Mouse (Mus musculus): ENCODE results near the gene AC124502.3. TPM values are rescaled to one million over a fixed set of nuclear protein-coding genes. Genes with fewer than 3 reads are reported as not detected.

AC124502.3 gene
- polyA plus RNA-seq, 1 experiment from 2014 or later: 2.9 TPM

DNA sequence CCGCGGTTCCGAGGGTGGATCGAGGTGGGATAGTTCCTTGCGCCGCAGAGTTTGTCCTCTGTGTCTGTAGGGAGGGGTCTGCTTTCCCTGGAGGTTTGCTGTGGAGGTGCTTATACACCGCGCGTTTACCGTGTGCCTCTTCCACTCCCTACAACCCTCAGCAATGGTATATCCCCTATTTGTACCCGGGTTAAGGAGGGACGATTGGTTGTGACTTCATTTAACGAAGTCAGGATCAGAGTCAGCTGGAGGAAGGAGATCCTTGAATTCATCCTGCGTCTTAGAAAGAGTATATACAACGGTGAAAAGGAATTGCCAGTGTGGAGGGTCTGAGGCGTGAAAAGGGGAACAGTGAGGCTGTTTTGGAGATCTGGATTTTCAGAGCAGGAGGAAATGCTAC, 2.9 kb downstream of the AC124502.3 start:
- ATAC-seq: no peak; the same call in 1 of the 2 replicates
- H3K27me3 ChIP-seq (replicated peaks; ENCODE audit: control insufficient read depth, insufficient read depth, low read length): no peaks in the 10 kb centered on the region
- peak overlapping the region; percentile 83 for H3K4me2 ChIP-seq (ENCODE audit: low read length)
- peak overlapping the region; percentile 58 for H3K27ac ChIP-seq (ENCODE audit: low read length)
- peaks cover 36% of the 10 kb centered on the region for H3K4me1 ChIP-seq (replicated peaks; ENCODE audit: control insufficient read depth, insufficient read depth, low read length)
- peak overlapping the region; percentile 86 for H3K9ac ChIP-seq (replicated peaks; ENCODE audit: low read depth, low read length)
- 3% methylated on average over 16 of the region's 16 CpGs for WGBS
- H3K9me3 ChIP-seq (ENCODE audit: control insufficient read depth, low read length): no peaks in the 10 kb centered on the region
- peak overlapping the region; percentile 84 for H3K4me3 ChIP-seq (replicated peaks; ENCODE audit: low read length)
- H3K36me3 ChIP-seq (ENCODE audit: control insufficient read depth, insufficient read depth): 0 out of 2 replicates have a peak, but pooled peaks cover 2% of the 10 kb centered on the region

- Histone ChIP-seq H3K9me3 (ENCODE audit: control insufficient read depth, low read length) (no peaks in the 10 kb centered on the region), H3K4me3 (replicated peaks; ENCODE audit: low read length) (no peak overlapping the region), H3K9ac (replicated peaks; ENCODE audit: low read depth, low read length) (no peak overlapping the region), H3K36me3 (ENCODE audit: control insufficient read depth, insufficient read depth) (0 out of 2 replicates have a peak, but pooled peaks cover 7% of the 10 kb centered on the region), H3K4me2 (ENCODE audit: low read length) (no peak overlapping the region), H3K27me3 (replicated peaks; ENCODE audit: control insufficient read depth, insufficient read depth, low read length) (peaks cover 4% of the 10 kb centered on the region; the same call in 1 of the 2 replicates), H3K4me1 (replicated peaks; ENCODE audit: control insufficient read depth, insufficient read depth, low read length) (peaks cover 21% of the 10 kb centered on the region), H3K27ac (ENCODE audit: low read length) (no peak overlapping the region)
- no peak for ATAC-seq
- 79% methylated on average over 4 of the region's 4 CpGs for WGBS
These were observed 6.8 kb downstream of the AC124502.3 start for GRCm38 (mm10) chr19:5045531-5045930.

DNA sequence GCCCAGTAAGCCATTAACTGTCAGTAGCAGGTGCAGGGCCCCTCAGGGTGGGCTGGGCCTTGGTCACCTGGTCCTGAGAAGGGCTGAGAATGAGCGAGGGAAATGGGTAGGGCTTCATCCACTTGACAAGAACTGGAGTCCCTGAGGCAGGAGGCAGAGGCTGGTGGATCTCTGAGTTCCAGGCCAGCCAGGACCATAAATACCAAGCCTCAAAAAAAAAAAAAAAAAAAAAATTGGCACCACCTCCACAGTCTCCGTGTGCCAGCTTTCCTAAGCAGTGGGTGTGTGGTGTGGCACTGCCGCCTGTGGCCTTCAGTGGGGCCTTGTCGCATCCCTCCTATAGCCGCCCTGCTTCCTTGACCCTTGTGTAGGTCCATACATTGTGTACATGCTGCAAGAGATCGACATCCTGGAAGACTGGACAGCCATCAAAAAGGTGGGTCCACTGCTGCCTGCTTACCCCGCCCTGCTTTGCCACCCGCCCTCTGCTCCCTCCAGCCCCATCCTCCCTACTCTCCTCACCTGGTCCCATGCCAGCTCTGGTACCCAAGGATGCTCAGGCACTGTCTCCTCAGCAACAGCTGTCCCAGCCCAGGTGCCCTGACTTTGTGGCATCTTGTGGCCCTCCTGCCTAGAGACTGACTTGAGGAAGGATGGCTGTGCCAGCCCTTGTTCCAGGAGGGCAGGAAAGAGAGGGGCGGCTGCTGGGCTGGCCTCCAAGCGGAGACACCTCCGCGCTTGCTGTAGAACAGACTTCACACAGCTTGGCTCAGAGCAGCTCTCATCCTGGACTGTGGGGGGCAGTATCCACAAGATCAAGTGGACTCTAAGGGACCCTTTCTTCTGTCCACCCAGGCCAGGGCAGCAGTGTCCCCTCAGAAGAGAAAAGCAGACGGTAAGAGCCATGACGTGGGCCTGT, 9.7 kb downstream of the AC124502.3 start:
- ATAC-seq: no peak
- peaks cover 4% of the 10 kb centered on the region; the same call in 1 of the 2 replicates for H3K4me1 ChIP-seq (replicated peaks; ENCODE audit: control insufficient read depth, insufficient read depth, low read length)
- no peak overlapping the region for H3K4me3 ChIP-seq (replicated peaks; ENCODE audit: low read length)
- no peak overlapping the region for H3K4me2 ChIP-seq (ENCODE audit: low read length)
- WGBS: 83% methylated on average over 14 of the region's 14 CpGs
- peaks cover 23% of the 10 kb centered on the region for H3K27me3 ChIP-seq (replicated peaks; ENCODE audit: control insufficient read depth, insufficient read depth, low read length)
- no peaks in the 10 kb centered on the region for H3K9me3 ChIP-seq (ENCODE audit: control insufficient read depth, low read length)
- H3K36me3 ChIP-seq (ENCODE audit: control insufficient read depth, insufficient read depth): 0 out of 2 replicates have a peak, but pooled peaks cover 5% of the 10 kb centered on the region
- H3K27ac ChIP-seq (ENCODE audit: low read length): no peak overlapping the region
- H3K9ac ChIP-seq (replicated peaks; ENCODE audit: low read depth, low read length): no peak overlapping the region

DNA sequence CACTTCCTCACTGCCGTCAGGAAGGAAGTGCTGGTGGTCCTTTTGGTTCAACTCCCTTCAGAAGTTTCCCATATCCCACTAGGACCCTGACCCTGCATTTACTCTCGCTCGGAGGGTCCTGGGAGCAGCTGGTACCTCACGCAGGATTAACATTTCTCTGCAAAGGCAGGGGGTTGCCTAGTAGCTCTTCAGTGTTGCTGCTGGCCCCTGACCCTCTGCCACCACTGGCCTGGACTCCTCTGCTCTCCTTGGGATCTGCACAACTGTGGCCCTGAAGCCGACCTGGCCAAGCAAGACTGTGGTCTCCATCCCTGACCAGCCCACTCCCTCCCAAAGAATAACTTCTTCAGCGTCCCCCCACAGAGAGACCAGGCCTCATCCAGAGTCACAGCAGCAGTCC, 10.6 kb downstream of the AC124502.3 start:
- Histone ChIP-seq H3K4me2 (ENCODE audit: low read length) (no peak overlapping the region), H3K4me3 (replicated peaks; ENCODE audit: low read length) (no peak overlapping the region), H3K27ac (ENCODE audit: low read length) (peak overlapping the region; percentile 43; the same call in 1 of the 2 replicates), H3K36me3 (ENCODE audit: control insufficient read depth, insufficient read depth) (0 out of 2 replicates have a peak, but pooled peaks cover 5% of the 10 kb centered on the region), H3K9me3 (ENCODE audit: control insufficient read depth, low read length) (no peaks in the 10 kb centered on the region), H3K27me3 (replicated peaks; ENCODE audit: control insufficient read depth, insufficient read depth, low read length) (peaks cover 23% of the 10 kb centered on the region), H3K9ac (replicated peaks; ENCODE audit: low read depth, low read length) (no peak overlapping the region), H3K4me1 (replicated peaks; ENCODE audit: control insufficient read depth, insufficient read depth, low read length) (peaks cover 4% of the 10 kb centered on the region; the same call in 1 of the 2 replicates)
- ATAC-seq: no peak
- 85% methylated on average over 6 of the region's 6 CpGs for WGBS

DNA sequence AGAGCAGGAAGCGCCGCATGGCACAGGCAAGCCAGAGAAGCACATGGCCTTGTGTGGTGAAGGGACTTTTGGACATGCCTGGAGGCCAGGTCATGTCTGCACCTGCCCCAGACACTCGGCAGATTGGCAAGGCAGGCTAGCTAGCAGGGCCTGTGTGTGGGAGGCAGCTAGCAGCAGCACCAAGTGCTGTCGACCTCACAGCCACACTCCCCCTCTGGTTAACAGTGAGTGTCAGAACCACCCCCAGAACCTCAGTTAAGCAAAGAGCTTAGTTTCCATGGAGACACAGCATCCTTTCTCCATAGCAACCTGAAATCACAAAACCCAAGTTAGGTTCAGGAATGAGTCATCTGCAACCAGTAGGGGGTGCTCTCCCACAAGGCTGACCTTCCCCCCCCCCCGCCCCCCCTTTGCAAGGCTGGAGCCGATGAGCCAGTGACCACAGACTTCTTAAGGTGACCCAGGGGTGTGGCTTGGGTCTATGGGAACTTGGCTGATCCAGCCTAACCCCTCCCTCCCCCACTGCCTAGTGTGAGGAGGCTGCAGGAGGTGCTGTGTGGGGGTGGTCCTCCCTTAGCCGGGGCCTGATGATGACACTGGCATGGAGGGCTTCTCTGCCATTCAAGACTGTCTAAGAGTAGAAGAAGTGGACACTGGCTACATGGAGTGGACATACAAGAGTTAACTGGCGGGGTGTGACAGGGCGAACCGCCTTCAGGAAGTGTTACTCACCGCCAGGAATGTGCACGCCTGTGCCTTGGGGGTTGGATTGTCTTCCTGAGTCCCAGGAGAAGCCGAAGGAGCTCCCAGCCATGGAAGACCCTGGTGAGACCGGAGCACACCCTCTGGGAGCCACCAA, 11.6 kb downstream of the AC124502.3 start, which contains the start of gene Rin1:
Rin1 (plus strand) TSS at position 435 of the 859 bp plus-strand sequence.
- 19% methylated on average over 14 of the region's 14 CpGs for WGBS
- Histone ChIP-seq H3K4me1 (replicated peaks; ENCODE audit: control insufficient read depth, insufficient read depth, low read length) (peaks cover 4% of the 10 kb centered on the region; the same call in 1 of the 2 replicates), H3K4me3 (replicated peaks; ENCODE audit: low read length) (no peak within 1 kb of the TSS), H3K4me2 (ENCODE audit: low read length) (no peak within 1 kb of the TSS), H3K9ac (replicated peaks; ENCODE audit: low read depth, low read length) (no peak within 1 kb of the TSS), H3K36me3 (ENCODE audit: control insufficient read depth, insufficient read depth) (0 out of 2 replicates have a peak, but pooled peaks cover 5% of the 10 kb centered on the region), H3K9me3 (ENCODE audit: control insufficient read depth, low read length) (no peaks in the 10 kb centered on the region), H3K27ac (ENCODE audit: low read length) (peak within 1 kb of the TSS; percentile 43; the same call in 1 of the 2 replicates), H3K27me3 (replicated peaks; ENCODE audit: control insufficient read depth, insufficient read depth, low read length) (peaks cover 23% of the 10 kb centered on the region)
- ATAC-seq: peak; percentile 75

DNA sequence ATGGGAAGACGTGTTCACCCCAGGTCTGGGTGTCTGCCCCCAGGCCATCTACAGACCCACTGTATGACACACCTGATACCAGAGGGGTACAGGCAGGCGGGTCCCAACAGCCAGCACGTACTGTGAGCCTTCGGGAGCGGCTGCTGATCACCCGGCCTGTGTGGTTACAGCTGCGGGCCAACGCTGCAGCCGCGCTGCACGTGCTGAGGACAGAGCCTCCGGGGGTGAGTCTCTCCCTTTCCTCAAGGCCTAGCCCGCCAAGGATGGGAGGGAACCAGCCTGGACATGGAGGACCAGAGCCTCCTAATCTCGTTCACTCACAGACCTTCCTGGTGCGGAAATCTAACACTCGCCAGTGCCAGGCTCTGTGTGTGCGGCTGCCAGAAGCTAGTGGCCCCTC, 12.3 kb downstream of the AC124502.3 start:
- 9% methylated on average over 17 of the region's 17 CpGs for WGBS
- H3K9me3 ChIP-seq (ENCODE audit: control insufficient read depth, low read length): no peaks in the 10 kb centered on the region

GRCm38 (mm10) chr19:5051515-5051914, 12.8 kb downstream of the AC124502.3 start:
- WGBS: 41% methylated on average over 3 of the region's 3 CpGs

More for the DNA sequence above, 12.3 kb downstream of the AC124502.3 start:
- Histone ChIP-seq H3K9ac (replicated peaks; ENCODE audit: low read depth, low read length) (no peak overlapping the region), H3K4me3 (replicated peaks; ENCODE audit: low read length) (no peak overlapping the region), H3K27ac (ENCODE audit: low read length) (no peak overlapping the region), H3K4me1 (replicated peaks; ENCODE audit: control insufficient read depth, insufficient read depth, low read length) (peaks cover 4% of the 10 kb centered on the region; the same call in 1 of the 2 replicates), H3K36me3 (ENCODE audit: control insufficient read depth, insufficient read depth) (0 out of 2 replicates have a peak, but pooled peaks cover 5% of the 10 kb centered on the region), H3K27me3 (replicated peaks; ENCODE audit: control insufficient read depth, insufficient read depth, low read length) (peaks cover 23% of the 10 kb centered on the region), H3K4me2 (ENCODE audit: low read length) (no peak overlapping the region)
- ATAC-seq: peak; percentile 3; the same call in 1 of the 2 replicates

GRCm38 (mm10) chr19:5052166-5052822, 13.6 kb downstream of the AC124502.3 start:
- Histone ChIP-seq H3K36me3 (ENCODE audit: control insufficient read depth, insufficient read depth) (0 out of 2 replicates have a peak, but pooled peaks cover 3% of the 10 kb centered on the region), H3K27ac (ENCODE audit: low read length) (no peak overlapping the region), H3K4me3 (replicated peaks; ENCODE audit: low read length) (no peak overlapping the region), H3K4me1 (replicated peaks; ENCODE audit: control insufficient read depth, insufficient read depth, low read length) (peaks cover 4% of the 10 kb centered on the region), H3K9me3 (ENCODE audit: control insufficient read depth, low read length) (no peaks in the 10 kb centered on the region), H3K27me3 (replicated peaks; ENCODE audit: control insufficient read depth, insufficient read depth, low read length) (peaks cover 23% of the 10 kb centered on the region), H3K4me2 (ENCODE audit: low read length) (no peak overlapping the region), H3K9ac (replicated peaks; ENCODE audit: low read depth, low read length) (no peak overlapping the region)
- ATAC-seq: no peak
- 33% methylated on average over 25 of the region's 25 CpGs for WGBS

More at GRCm38 (mm10) chr19:5051515-5051914, 12.8 kb downstream of the AC124502.3 start:
- 0 out of 2 replicates have a peak, but pooled peaks cover 5% of the 10 kb centered on the region for H3K36me3 ChIP-seq (ENCODE audit: control insufficient read depth, insufficient read depth)
- H3K9me3 ChIP-seq (ENCODE audit: control insufficient read depth, low read length): no peaks in the 10 kb centered on the region
- H3K9ac ChIP-seq (replicated peaks; ENCODE audit: low read depth, low read length): no peak overlapping the region
- H3K4me3 ChIP-seq (replicated peaks; ENCODE audit: low read length): no peak overlapping the region
- H3K27ac ChIP-seq (ENCODE audit: low read length): no peak overlapping the region
- H3K27me3 ChIP-seq (replicated peaks; ENCODE audit: control insufficient read depth, insufficient read depth, low read length): peaks cover 23% of the 10 kb centered on the region
- ATAC-seq: no peak
- no peak overlapping the region for H3K4me2 ChIP-seq (ENCODE audit: low read length)
- H3K4me1 ChIP-seq (replicated peaks; ENCODE audit: control insufficient read depth, insufficient read depth, low read length): peaks cover 4% of the 10 kb centered on the region
